Mouse (Mus musculus): ENCODE data around the gene Aldh16a1. TPM values are rescaled to one million over a fixed set of nuclear protein-coding genes. Genes with fewer than 3 reads are reported as not detected.

Gene Aldh16a1
- polyA plus RNA-seq, 1 experiment from 2014 or later = 25.7 TPM

DNA sequence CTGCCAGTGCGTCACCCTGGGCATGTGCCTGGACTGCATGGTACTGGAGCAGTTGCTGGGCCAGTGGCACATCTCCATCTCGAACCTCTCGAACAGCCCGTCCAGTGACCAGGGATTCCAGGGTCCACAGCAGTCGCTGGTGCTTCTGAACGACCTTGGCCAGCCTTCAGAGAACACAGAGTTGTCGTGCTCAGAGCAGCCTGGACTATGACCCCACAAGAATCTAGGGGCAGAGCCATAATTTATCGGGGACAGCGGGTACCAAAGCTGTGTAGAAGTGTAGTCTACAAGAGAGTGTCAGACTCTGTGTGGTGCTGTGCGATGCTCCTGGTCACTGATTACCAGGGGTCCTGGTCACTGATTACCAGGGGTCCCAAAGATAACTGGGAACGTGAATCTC lies 6.5 kb downstream of the Aldh16a1 start:
- DNase-seq (ENCODE audit: low spot score, missing footprints) = no peak
- no peaks in the 10 kb centered on the region for H3K9me3 ChIP-seq (ENCODE audit: control insufficient read depth, low read length)
- 94% methylated on average over 11 of the region's 11 CpGs for WGBS
- no peaks in the 10 kb centered on the region for H3K27me3 ChIP-seq (ENCODE audit: control insufficient read depth, insufficient read depth, low read length)
- no peak overlapping the region for H3K4me2 ChIP-seq
- ATAC-seq (ENCODE audit: low FRiP score) = no peak
- H3K36me3 ChIP-seq (ENCODE audit: control insufficient read depth, insufficient read depth, low read length) = no peaks in the 10 kb centered on the region; the same call in 1 of the 2 replicates
- no peak overlapping the region for H3K27ac ChIP-seq (ENCODE audit: low read depth, low read length)
- peaks cover 3% of the 10 kb centered on the region; the same call in 1 of the 2 replicates for H3K4me1 ChIP-seq (ENCODE audit: control insufficient read depth, insufficient read depth, low read length)
- no peak overlapping the region for H3K9ac ChIP-seq (ENCODE audit: low read length)
- H3K4me3 ChIP-seq (ENCODE audit: low read depth, low read length) = no peak overlapping the region

DNA sequence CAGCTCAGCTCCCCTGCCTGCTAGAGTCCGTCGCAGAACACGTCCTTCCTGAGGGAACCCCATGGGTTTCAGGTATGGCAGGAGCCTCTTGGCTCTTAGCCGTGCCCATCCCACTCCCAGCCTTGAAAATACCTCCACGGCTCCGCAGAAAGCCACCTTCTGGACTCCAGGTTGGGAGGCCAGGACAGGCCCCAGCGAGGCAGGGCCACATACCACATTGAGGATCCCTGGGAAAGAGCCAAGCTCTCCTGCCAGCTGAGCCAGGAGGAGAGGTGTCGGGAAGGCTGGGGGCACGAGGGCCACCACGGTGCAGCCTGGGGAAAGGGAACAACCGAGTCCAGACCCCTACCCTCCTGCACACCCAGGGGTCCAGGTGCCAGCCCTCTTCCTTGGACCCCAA lies 7.1 kb downstream of the Aldh16a1 start:
- Histone ChIP-seq H3K9me3 (ENCODE audit: control insufficient read depth, low read length) (no peaks in the 10 kb centered on the region), H3K27me3 (ENCODE audit: control insufficient read depth, insufficient read depth, low read length) (no peaks in the 10 kb centered on the region), H3K4me2 (no peak overlapping the region), H3K27ac (ENCODE audit: low read depth, low read length) (no peak overlapping the region), H3K9ac (ENCODE audit: low read length) (no peak overlapping the region), H3K4me3 (ENCODE audit: low read depth, low read length) (no peak overlapping the region), H3K36me3 (ENCODE audit: control insufficient read depth, insufficient read depth, low read length) (no peaks in the 10 kb centered on the region; the same call in 1 of the 2 replicates), H3K4me1 (ENCODE audit: control insufficient read depth, insufficient read depth, low read length) (peaks cover 3% of the 10 kb centered on the region; the same call in 1 of the 2 replicates)
- ATAC-seq (ENCODE audit: low FRiP score) = no peak
- no peak for DNase-seq (ENCODE audit: low spot score, missing footprints)
- WGBS = 94% methylated on average over 11 of the region's 11 CpGs

DNA sequence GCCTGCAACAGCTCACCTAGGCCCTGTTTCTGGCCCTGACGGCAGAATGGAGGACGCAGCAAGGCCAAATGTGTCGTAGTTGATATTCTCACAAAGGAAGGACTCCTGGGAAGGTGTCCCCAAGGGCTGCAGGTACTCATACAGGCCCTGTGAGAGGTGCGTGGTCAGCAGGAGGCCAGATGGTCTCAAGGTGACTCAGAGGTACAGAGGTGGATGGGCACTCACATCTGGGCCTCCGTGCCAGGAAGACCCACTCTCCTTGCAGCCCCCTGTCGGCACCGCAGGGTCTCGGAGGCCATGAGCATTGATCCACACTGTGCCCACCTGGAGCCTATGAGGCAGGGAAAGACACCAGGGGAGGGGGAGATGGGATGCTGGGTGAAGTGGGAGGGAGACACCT lies 8.9 kb downstream of the Aldh16a1 start:
- Histone ChIP-seq H3K4me2 (no peak overlapping the region), H3K27me3 (ENCODE audit: control insufficient read depth, insufficient read depth, low read length) (no peaks in the 10 kb centered on the region), H3K4me3 (ENCODE audit: low read depth, low read length) (no peak overlapping the region), H3K4me1 (ENCODE audit: control insufficient read depth, insufficient read depth, low read length) (peaks cover 3% of the 10 kb centered on the region; the same call in 1 of the 2 replicates), H3K36me3 (ENCODE audit: control insufficient read depth, insufficient read depth, low read length) (no peaks in the 10 kb centered on the region; the same call in 1 of the 2 replicates), H3K27ac (ENCODE audit: low read depth, low read length) (no peak overlapping the region), H3K9ac (ENCODE audit: low read length) (no peak overlapping the region), H3K9me3 (ENCODE audit: control insufficient read depth, low read length) (no peaks in the 10 kb centered on the region)
- no peak for DNase-seq (ENCODE audit: low spot score, missing footprints)
- 95% methylated on average over 8 of the region's 8 CpGs for WGBS
- no peak for ATAC-seq (ENCODE audit: low FRiP score)

DNA sequence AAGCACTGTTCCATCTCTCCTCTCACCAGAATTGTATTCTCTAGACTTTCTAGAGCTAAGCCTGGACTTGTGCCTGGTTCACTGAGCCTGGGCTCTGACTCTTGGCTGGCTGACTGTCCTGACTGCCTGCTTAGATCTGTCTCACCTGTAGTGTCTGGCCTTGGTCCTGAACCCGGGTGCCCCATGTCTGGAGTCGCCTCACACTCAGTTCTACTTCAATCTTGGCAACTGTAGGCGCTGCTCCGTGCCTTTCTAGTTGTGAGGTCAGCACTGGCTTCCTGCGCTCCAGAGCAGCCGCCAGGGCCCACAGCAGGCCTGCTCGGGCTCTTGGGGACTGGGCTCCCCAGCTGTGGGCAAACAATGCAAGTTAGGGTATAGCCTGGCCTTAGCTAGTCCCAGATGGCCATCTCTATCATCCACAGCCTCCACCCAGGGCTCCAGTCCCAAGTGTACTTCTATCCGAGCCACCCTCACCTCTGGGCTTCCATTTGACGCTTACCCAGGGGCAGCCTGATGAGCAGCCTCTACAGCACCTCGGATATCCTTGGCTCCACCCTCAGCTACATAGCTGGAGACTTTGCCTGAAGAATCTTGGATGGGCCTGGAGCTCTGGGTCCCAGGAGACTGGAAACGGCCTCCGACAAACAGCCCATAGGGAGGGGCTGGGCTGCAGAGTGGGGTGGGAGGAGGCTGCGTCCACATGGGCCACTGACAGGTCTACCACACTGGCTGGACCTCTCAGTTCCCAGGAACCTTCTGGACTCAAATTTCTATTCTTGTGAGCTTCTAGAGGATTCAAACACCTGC lies 9.8 kb downstream of the Aldh16a1 start:
- DNase-seq (ENCODE audit: low spot score, missing footprints) (no peak), ATAC-seq (ENCODE audit: low FRiP score) (no peak)
- no peak overlapping the region for H3K27ac ChIP-seq (ENCODE audit: low read depth, low read length)
- H3K27me3 ChIP-seq (ENCODE audit: control insufficient read depth, insufficient read depth, low read length) = no peaks in the 10 kb centered on the region
- no peak overlapping the region for H3K9ac ChIP-seq (ENCODE audit: low read length)
- 87% methylated on average over 13 of the region's 13 CpGs for WGBS
- peaks cover 3% of the 10 kb centered on the region; the same call in 1 of the 2 replicates for H3K4me1 ChIP-seq (ENCODE audit: control insufficient read depth, insufficient read depth, low read length)
- no peaks in the 10 kb centered on the region for H3K9me3 ChIP-seq (ENCODE audit: control insufficient read depth, low read length)
- H3K4me3 ChIP-seq (ENCODE audit: low read depth, low read length) = no peak overlapping the region
- no peaks in the 10 kb centered on the region; the same call in 1 of the 2 replicates for H3K36me3 ChIP-seq (ENCODE audit: control insufficient read depth, insufficient read depth, low read length)
- no peak overlapping the region for H3K4me2 ChIP-seq

DNA sequence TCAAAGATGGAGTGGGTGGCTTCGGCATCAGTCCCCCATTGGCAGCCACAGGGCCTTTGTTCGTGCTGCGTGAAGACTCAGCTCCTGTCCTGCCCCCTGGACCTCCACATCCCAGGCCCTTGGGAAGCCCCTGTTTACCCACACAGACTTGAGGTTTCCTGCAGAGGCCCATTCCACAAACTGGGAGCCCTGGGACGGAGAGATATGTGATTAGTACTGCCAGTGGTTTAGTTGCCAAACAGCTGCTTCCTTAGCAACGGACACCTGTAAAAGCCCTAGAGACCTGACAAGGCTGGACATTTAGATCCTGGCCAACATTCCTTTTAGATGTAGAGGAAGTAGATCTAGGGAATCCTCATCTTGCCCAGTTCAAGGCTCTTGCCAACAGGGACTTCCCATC lies 12.5 kb downstream of the Aldh16a1 start:
- WGBS = 94% methylated on average over 5 of the region's 5 CpGs
- ATAC-seq (ENCODE audit: low FRiP score) = no peak
- no peaks in the 10 kb centered on the region; the same call in 1 of the 2 replicates for H3K27me3 ChIP-seq (ENCODE audit: control insufficient read depth, insufficient read depth, low read length)
- no peak overlapping the region for H3K4me3 ChIP-seq (ENCODE audit: low read depth, low read length)
- H3K36me3 ChIP-seq (ENCODE audit: control insufficient read depth, insufficient read depth, low read length) = no peaks in the 10 kb centered on the region; the same call in 1 of the 2 replicates
- H3K4me1 ChIP-seq (ENCODE audit: control insufficient read depth, insufficient read depth, low read length) = no peaks in the 10 kb centered on the region
- no peak overlapping the region for H3K4me2 ChIP-seq
- DNase-seq (ENCODE audit: low spot score, missing footprints) = no peak
- no peaks in the 10 kb centered on the region for H3K9me3 ChIP-seq (ENCODE audit: control insufficient read depth, low read length)
- no peak overlapping the region for H3K9ac ChIP-seq (ENCODE audit: low read length)
- no peak overlapping the region for H3K27ac ChIP-seq (ENCODE audit: low read depth, low read length)

DNA sequence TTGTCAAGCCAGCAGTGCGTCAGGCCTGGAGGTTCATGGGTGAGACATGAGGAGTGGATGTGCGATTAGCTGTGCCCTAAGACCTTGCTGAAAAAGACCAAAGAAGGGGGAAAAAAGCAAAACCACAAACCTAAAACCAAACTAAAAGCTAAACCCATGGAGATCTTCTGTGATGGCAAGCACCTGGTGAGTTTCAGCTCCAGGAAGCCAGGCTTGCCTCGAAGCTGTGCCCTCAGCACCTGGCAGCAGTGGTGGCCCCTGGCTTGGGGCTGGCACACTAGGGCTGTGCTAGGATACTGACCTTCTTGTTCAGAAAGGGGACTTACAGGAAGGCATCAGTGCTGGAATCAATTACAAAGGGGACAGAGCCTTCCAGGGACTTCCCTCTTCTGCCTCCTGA lies 13.1 kb downstream of the Aldh16a1 start:
- 89% methylated on average over 3 of the region's 3 CpGs for WGBS
- H3K27me3 ChIP-seq (ENCODE audit: control insufficient read depth, insufficient read depth, low read length) = no peaks in the 10 kb centered on the region; the same call in 1 of the 2 replicates
- no peak overlapping the region for H3K4me3 ChIP-seq (ENCODE audit: low read depth, low read length)
- DNase-seq (ENCODE audit: low spot score, missing footprints) (no peak), ATAC-seq (ENCODE audit: low FRiP score) (no peak)
- H3K27ac ChIP-seq (ENCODE audit: low read depth, low read length) = no peak overlapping the region
- H3K9me3 ChIP-seq (ENCODE audit: control insufficient read depth, low read length) = no peaks in the 10 kb centered on the region
- no peak overlapping the region for H3K9ac ChIP-seq (ENCODE audit: low read length)
- H3K36me3 ChIP-seq (ENCODE audit: control insufficient read depth, insufficient read depth, low read length) = no peaks in the 10 kb centered on the region; the same call in 1 of the 2 replicates
- no peak overlapping the region for H3K4me2 ChIP-seq
- no peaks in the 10 kb centered on the region for H3K4me1 ChIP-seq (ENCODE audit: control insufficient read depth, insufficient read depth, low read length)

DNA sequence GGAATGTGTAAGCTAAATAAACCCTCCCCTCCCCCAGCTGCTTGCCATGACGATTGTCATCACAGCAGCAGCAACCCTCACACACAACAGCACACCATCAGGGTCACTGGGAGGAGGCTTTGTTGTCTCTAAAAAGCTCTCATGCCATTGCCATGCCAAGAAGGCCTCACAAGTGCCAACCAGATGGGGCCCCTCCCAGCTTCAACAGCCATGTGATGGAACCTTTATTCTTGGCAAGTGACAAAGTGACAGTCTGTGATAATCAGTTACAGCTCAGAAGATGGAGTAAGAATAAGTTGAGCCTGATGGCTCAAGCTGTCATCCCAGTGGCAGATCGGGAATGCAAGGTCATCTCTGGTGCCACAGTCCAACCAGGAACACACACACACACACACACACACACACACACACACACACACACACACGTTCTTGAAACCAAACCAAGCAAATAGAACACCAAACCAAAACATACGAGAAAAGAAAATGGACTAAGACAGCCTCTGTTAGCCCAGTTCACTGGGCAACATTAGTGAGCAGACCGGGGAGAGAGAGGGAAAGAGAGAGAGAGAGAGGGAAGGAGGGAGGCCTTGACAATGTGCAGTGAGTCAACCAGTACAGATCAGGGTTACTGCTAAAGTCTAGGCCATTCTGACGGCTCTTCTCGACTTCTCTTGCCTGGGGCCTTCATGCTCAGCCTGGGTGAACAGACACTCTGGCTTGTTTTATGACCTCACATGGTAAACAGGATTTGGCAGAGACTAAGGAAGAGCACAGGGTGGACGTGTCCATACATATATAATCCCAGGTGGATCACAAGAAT lies 14.3 kb downstream of the Aldh16a1 start:
- DNase-seq (ENCODE audit: low spot score, missing footprints) = no peak

DNA sequence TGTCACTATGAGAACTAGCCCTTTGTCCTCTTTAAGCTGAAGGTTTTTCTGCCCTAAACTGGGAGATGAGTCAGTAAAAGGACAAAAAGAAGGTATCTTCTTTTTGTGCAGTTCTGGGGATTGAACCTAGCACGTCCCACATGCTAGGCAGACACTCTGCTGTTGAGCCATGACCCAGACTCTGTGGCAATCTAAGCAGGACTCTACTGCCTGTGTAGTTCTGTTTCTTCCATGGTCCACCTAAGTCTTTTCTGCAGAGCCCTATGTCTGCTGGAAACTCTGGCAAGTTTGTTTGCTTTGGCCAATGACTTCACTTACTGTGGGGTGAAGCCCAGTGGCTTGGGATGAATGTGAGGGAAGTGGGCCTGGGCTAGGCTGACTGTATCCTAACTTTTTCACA lies 16.0 kb downstream of the Aldh16a1 start:
- H3K27ac ChIP-seq (ENCODE audit: low read depth, low read length) = no peak overlapping the region
- no peaks in the 10 kb centered on the region for H3K9me3 ChIP-seq (ENCODE audit: control insufficient read depth, low read length)
- H3K9ac ChIP-seq (ENCODE audit: low read length) = no peak overlapping the region
- peaks cover 9% of the 10 kb centered on the region; the same call in 1 of the 2 replicates for H3K27me3 ChIP-seq (ENCODE audit: control insufficient read depth, insufficient read depth, low read length)
- no peak overlapping the region for H3K4me2 ChIP-seq
- WGBS = 90% methylated on average over 1 of the region's 1 CpGs
- DNase-seq (ENCODE audit: low spot score, missing footprints) (no peak), ATAC-seq (ENCODE audit: low FRiP score) (no peak)
- H3K4me1 ChIP-seq (ENCODE audit: control insufficient read depth, insufficient read depth, low read length) = no peaks in the 10 kb centered on the region; the same call in 1 of the 2 replicates
- H3K4me3 ChIP-seq (ENCODE audit: low read depth, low read length) = no peak overlapping the region
- H3K36me3 ChIP-seq (ENCODE audit: control insufficient read depth, insufficient read depth, low read length) = no peaks in the 10 kb centered on the region; the same call in 1 of the 2 replicates

More for the DNA sequence above, 14.3 kb downstream of the Aldh16a1 start:
- 80% methylated on average over 8 of the region's 8 CpGs for WGBS
- Histone ChIP-seq H3K4me3 (ENCODE audit: low read depth, low read length) (no peak overlapping the region), H3K27ac (ENCODE audit: low read depth, low read length) (no peak overlapping the region), H3K4me1 (ENCODE audit: control insufficient read depth, insufficient read depth, low read length) (no peaks in the 10 kb centered on the region), H3K27me3 (ENCODE audit: control insufficient read depth, insufficient read depth, low read length) (peaks cover 7% of the 10 kb centered on the region; the same call in 1 of the 2 replicates), H3K36me3 (ENCODE audit: control insufficient read depth, insufficient read depth, low read length) (no peaks in the 10 kb centered on the region; the same call in 1 of the 2 replicates), H3K9me3 (ENCODE audit: control insufficient read depth, low read length) (no peaks in the 10 kb centered on the region), H3K9ac (ENCODE audit: low read length) (no peak overlapping the region), H3K4me2 (no peak overlapping the region)
- no peak for ATAC-seq (ENCODE audit: low FRiP score)
